Mouse (Mus musculus) cerebellum, adult 2 months (tissue): ENCODE results near the gene Cryzl1. TPM values are rescaled to one million over a fixed set of nuclear protein-coding genes. Genes with fewer than 3 reads are reported as not detected.
"Not testable (repeated sequence)": the region's sequence is repeated elsewhere in the genome, so short reads cannot be mapped to it uniquely, and the experiment has no call there.

ENCODE experiments used
- DNase-seq, 2 experiments: peaks; one replicate each; pipeline ENCODE4 v3.0.0; 2021
- H3K27ac ChIP-seq: fragments of 200-500 bp; 2 replicates; pipeline ENCODE4 v1.5.1; 2012; ENCODE audit warnings: low read length, control low read depth, inconsistent platforms; ENCODE audit not compliant: insufficient read depth
- H3K27me3 ChIP-seq: fragments of 200-500 bp; 2 replicates; pipeline ENCODE4 v1.6.1; 2012; ENCODE audit warnings: inconsistent platforms, mild to moderate bottlenecking, low read length, moderate library complexity; ENCODE audit not compliant: control insufficient read depth, insufficient read depth
- H3K4me1 ChIP-seq: fragments of 200-500 bp; 2 replicates; pipeline ENCODE4 v1.6.1; 2011; ENCODE audit warnings: low read length; ENCODE audit not compliant: control insufficient read depth, insufficient read depth
- H3K4me3 ChIP-seq: fragments of 200-500 bp; replicated peaks from 2 replicates; pipeline ENCODE3; 2011; ENCODE audit warnings: mild to moderate bottlenecking, low read depth, low read length, control low read depth; ENCODE audit not compliant: insufficient read depth
- CTCF ChIP-seq: fragments of 200-500 bp; IDR thresholded peaks from 2 replicates; pipeline ENCODE4 v1.5.1; 2011; ENCODE audit warnings: low read depth, mild to moderate bottlenecking, control low read depth, low read length, moderate library complexity, borderline replicate concordance; ENCODE audit not compliant: insufficient read depth
- POLR2A ChIP-seq: fragments of 200-500 bp; IDR thresholded peaks from 2 replicates; pipeline ENCODE4 v1.6.1; 2011; ENCODE audit warnings: low read length, control low read depth, borderline replicate concordance; ENCODE audit not compliant: insufficient read depth
- WGBS: fragments of 180-500 bp; shearing (Covaris S2); methylation state at CpG from one replicate; pipeline ENCODE4 v1.1.7; 2018; 5-methylcytosine and 5-hydroxymethylcytosine counted together
- polyA plus RNA-seq: library from polyadenylated mRNA; depleted of rRNA; stranded (reverse); fragments of >200 nt; gene quantifications from 2 replicates; pipeline ENCODE4 v1.2.3, GENCODE M21; 2012

Cryzl1 gene
- polyA plus RNA-seq, 1 experiment: 104 TPM

GRCm38 (mm10) chr16:91649781-91650180, 79.0 kb downstream of the Cryzl1 start:
- no peak overlapping the region for H3K4me3 ChIP-seq
- H3K4me1 ChIP-seq: peaks cover 7% of the 10 kb centered on the region
- TF ChIP-seq CTCF (no peak), POLR2A (no peak)
- no peak overlapping the region for H3K27ac ChIP-seq
- no peak for DNase-seq
- H3K27me3 ChIP-seq: no peaks in the 10 kb centered on the region

GRCm38 (mm10) chr16:91649246-91649645, 79.5 kb downstream of the Cryzl1 start:
- Histone ChIP-seq H3K4me1 (peaks cover 7% of the 10 kb centered on the region), H3K27me3 (no peaks in the 10 kb centered on the region), H3K27ac (no peak overlapping the region), H3K4me3 (peak overlapping the region; percentile 29)
- no peak for DNase-seq
- 18% methylated on average over 3 of the region's 3 CpGs for WGBS
- no peak for TF ChIP-seq POLR2A
- no peak for TF ChIP-seq CTCF

- Histone ChIP-seq H3K27me3 (no peaks in the 10 kb centered on the region), H3K4me1 (peaks cover 7% of the 10 kb centered on the region), H3K27ac (0 out of 2 replicates have a peak overlapping the region, but pooled peaks have one; percentile 11), H3K4me3 (peak overlapping the region; percentile 90)
- DNase-seq: peak in 1 of 2 experiments; percentile 74
- no peak for TF ChIP-seq POLR2A
- WGBS: 1% methylated on average over 23 of the region's 25 CpGs
These were observed 80.6 kb downstream of the Cryzl1 start for GRCm38 (mm10) chr16:91648220-91648550.

- H3K27ac ChIP-seq: peak within 1 kb of the TSS; percentile 82
- TF ChIP-seq CTCF: no peak
- peak; percentile 88 for TF ChIP-seq POLR2A
- DNase-seq: peak; percentile 96 to 99
- H3K4me3 ChIP-seq: peak within 1 kb of the TSS; percentile 90
- H3K27me3 ChIP-seq: no peaks in the 10 kb centered on the region
- WGBS: under 1% methylated on average over 69 of the region's 70 CpGs
- H3K4me1 ChIP-seq: peaks cover 7% of the 10 kb centered on the region
These were observed 81.1 kb downstream of the Cryzl1 start, which contains the start of gene Son for GRCm38 (mm10) chr16:91647461-91648219. Gene Son, plus strand, starts transcription at chr16:91647506.

GRCm38 (mm10) chr16:91646681-91647419, 81.9 kb downstream of the Cryzl1 start, which contains the start of gene Gart:
Gene Gart, minus strand, starts transcription at chr16:91646952.
- Histone ChIP-seq H3K4me1 (no peaks in the 10 kb centered on the region; the same call in 1 of the 2 replicates), H3K4me3 (peak within 1 kb of the TSS; percentile 90), H3K27ac (peak within 1 kb of the TSS; percentile 82), H3K27me3 (no peaks in the 10 kb centered on the region)
- TF ChIP-seq POLR2A: peak; percentile 98
- no peak for TF ChIP-seq CTCF
- DNase-seq: peak; percentile 95 to 96
- under 1% methylated on average over 59 of the region's 59 CpGs for WGBS

- 3% methylated on average over 11 of the region's 11 CpGs for WGBS
- no peak for TF ChIP-seq POLR2A
- no peak for TF ChIP-seq CTCF
- no peak overlapping the region for H3K27ac ChIP-seq
- no peaks in the 10 kb centered on the region for H3K27me3 ChIP-seq
- DNase-seq: peak in 1 of 2 experiments; percentile 24
- H3K4me3 ChIP-seq: peak overlapping the region; percentile 71
- no peaks in the 10 kb centered on the region for H3K4me1 ChIP-seq
These were observed 82.7 kb downstream of the Cryzl1 start for GRCm38 (mm10) chr16:91645995-91646602.

GRCm38 (mm10) chr16:91645420-91645819, 83.4 kb downstream of the Cryzl1 start:
- DNase-seq, H3K4me1 ChIP-seq, H3K4me3 ChIP-seq, H3K27me3 ChIP-seq, H3K27ac ChIP-seq: not testable (repeated sequence)
- 43% methylated on average over 1 of the region's 2 CpGs for WGBS

GRCm38 (mm10) chr16:91644901-91645300, 83.9 kb downstream of the Cryzl1 start:
- 86% methylated on average over 2 of the region's 2 CpGs for WGBS
- no peak for TF ChIP-seq CTCF
- no peak for DNase-seq
- H3K4me1 ChIP-seq: no peaks in the 10 kb centered on the region
- no peak overlapping the region for H3K4me3 ChIP-seq
- H3K27me3 ChIP-seq: no peaks in the 10 kb centered on the region
- no peak overlapping the region for H3K27ac ChIP-seq
